Mouse (Mus musculus) MEL (cell line): Measurements from ENCODE around the gene Akr1c12. TPM values are rescaled to one million over a fixed set of nuclear protein-coding genes. Genes with fewer than 3 reads are reported as not detected.

ENCODE experiments used
- DNase-seq: peaks from one replicate; pipeline ENCODE4 v3.0.0; 2011; ENCODE audit warnings: low read depth, low spot score
- H3K27ac ChIP-seq: 2 replicates; pipeline ENCODE4 v1.5.1; 2012; ENCODE audit warnings: low read depth, mild to moderate bottlenecking, control low read depth, low read length, moderate library complexity; ENCODE audit not compliant: control insufficient read depth
- H3K27me3 ChIP-seq, 2 experiments: fragments of 150-350 bp in 1 of 2; sonication (generic) in 1 of 2; 2 replicates each; pipeline ENCODE4 v1.6.1; 2012; ENCODE audit warnings: low read length in 2 of 2, mild to moderate bottlenecking in 2 of 2, improper control_type of control experiment in 1 of 2, moderate library complexity in 1 of 2; ENCODE audit not compliant: insufficient read depth in 2 of 2, control insufficient read depth in 1 of 2
- H3K36me3 ChIP-seq, 2 experiments: 2 replicates each; pipeline ENCODE4 v1.6.1; 2012 to 2014; ENCODE audit warnings: low read length in 2 of 2, improper control_type of control experiment in 1 of 2, inconsistent platforms in 1 of 2, mild to moderate bottlenecking in 1 of 2; ENCODE audit not compliant: insufficient read depth in 2 of 2, control insufficient read depth in 1 of 2
- H3K4me1 ChIP-seq, 2 experiments: fragments of 150-350 bp in 1 of 2; sonication (generic) in 1 of 2; 2 replicates each; pipeline ENCODE4 v1.6.1; 2012; ENCODE audit warnings: low read length in 2 of 2, improper control_type of control experiment in 1 of 2, mild to moderate bottlenecking in 1 of 2; ENCODE audit not compliant: insufficient read depth in 2 of 2, control insufficient read depth in 1 of 2
- H3K4me3 ChIP-seq, 2 experiments: fragments of 150-350 bp in 1 of 2; sonication (generic) in 1 of 2; 2 replicates each; pipeline ENCODE4 v1.5.1; 2012; ENCODE audit warnings: low read depth in 2 of 2, low read length in 2 of 2, mild to moderate bottlenecking in 2 of 2, moderate library complexity in 2 of 2, control low read depth in 1 of 2, improper control_type of control experiment in 1 of 2; ENCODE audit not compliant: control insufficient read depth in 1 of 2, insufficient read depth in 1 of 2
- H3K79me2 ChIP-seq: 2 replicates; pipeline ENCODE4 v1.6.1; 2012; ENCODE audit warnings: mild to moderate bottlenecking, low read length, moderate library complexity; ENCODE audit not compliant: control insufficient read depth, poor library complexity, insufficient read depth
- H3K9ac ChIP-seq: 2 replicates; pipeline ENCODE4 v1.6.1; 2012; ENCODE audit warnings: low read depth, mild to moderate bottlenecking, control low read depth, low read length, moderate library complexity; ENCODE audit not compliant: control insufficient read depth, poor library complexity, severe bottlenecking
- H3K9me3 ChIP-seq: fragments of 150-350 bp; sonication (generic); replicated peaks from 2 replicates; pipeline ENCODE4 v1.6.1; 2012; ENCODE audit warnings: mild to moderate bottlenecking, low read length, improper control_type of control experiment, moderate library complexity; ENCODE audit not compliant: insufficient read depth
- BHLHE40 ChIP-seq: IDR thresholded peaks from 2 replicates; pipeline ENCODE4 v1.6.1; 2012; ENCODE audit warnings: low read depth, mild to moderate bottlenecking, inconsistent platforms, low read length, improper control_type of control experiment, borderline replicate concordance
- CHD2 ChIP-seq: IDR thresholded peaks from 2 replicates; pipeline ENCODE4 v1.6.1; 2011; ENCODE audit warnings: low read length, improper control_type of control experiment
- CTCF ChIP-seq, 3 experiments: IDR thresholded peaks in 2 of 3; conservative IDR thresholded peaks in 1 of 3; 2 replicates each; pipeline ENCODE4 v1.5.1; 2011 to 2012; ENCODE audit warnings: low read length in 3 of 3, low read depth in 2 of 3, mild to moderate bottlenecking in 2 of 3, improper control_type of control experiment in 1 of 3, inconsistent platforms in 1 of 3, mixed read lengths in 1 of 3, moderate library complexity in 1 of 3; ENCODE audit not compliant: control insufficient read depth in 1 of 3, insufficient read depth in 1 of 3, poor library complexity in 1 of 3, severe bottlenecking in 1 of 3
- E2F4 ChIP-seq: IDR thresholded peaks from 2 replicates; pipeline ENCODE4 v1.6.1; 2011; ENCODE audit warnings: low read depth, low read length, improper control_type of control experiment, borderline replicate concordance
- ETS1 ChIP-seq: IDR thresholded peaks from 2 replicates; pipeline ENCODE4 v1.6.1; 2012; ENCODE audit warnings: low read depth, mild to moderate bottlenecking, inconsistent platforms, low read length, improper control_type of control experiment, moderate library complexity
- GATA1 ChIP-seq: IDR thresholded peaks from 2 replicates; pipeline ENCODE4 v1.6.1; 2011; ENCODE audit warnings: low read depth, low read length, improper control_type of control experiment
- MAZ ChIP-seq: IDR thresholded peaks from 2 replicates; pipeline ENCODE4 v1.6.1; 2012; ENCODE audit warnings: low read depth, mild to moderate bottlenecking, inconsistent platforms, low read length, improper control_type of control experiment
- MXI1 ChIP-seq: IDR thresholded peaks from 2 replicates; pipeline ENCODE4 v1.6.1; 2011; ENCODE audit warnings: mild to moderate bottlenecking, low read depth, low read length, improper control_type of control experiment
- MYC ChIP-seq: IDR thresholded peaks from 2 replicates; pipeline ENCODE4 v1.6.1; 2011; ENCODE audit warnings: low read depth, mild to moderate bottlenecking, low read length, improper control_type of control experiment, moderate library complexity
- NELFE ChIP-seq: IDR thresholded peaks from 2 replicates; pipeline ENCODE4 v1.6.1; 2011; ENCODE audit warnings: low read depth, low read length, improper control_type of control experiment
- POLR2A ChIP-seq, 2 experiments: IDR thresholded peaks; 2 replicates each; pipeline ENCODE4 v1.6.1; 2011 to 2012; ENCODE audit warnings: low read length in 2 of 2, mild to moderate bottlenecking in 2 of 2, control low read depth in 1 of 2, improper control_type of control experiment in 1 of 2, low read depth in 1 of 2, moderate library complexity in 1 of 2; ENCODE audit not compliant: control insufficient read depth in 1 of 2, insufficient read depth in 1 of 2, poor library complexity in 1 of 2
- POLR2AphosphoS2 ChIP-seq: IDR thresholded peaks from 2 replicates; pipeline ENCODE4 v1.6.1; 2011; ENCODE audit warnings: low read length, improper control_type of control experiment
- POLR2AphosphoS5 ChIP-seq: IDR thresholded peaks from 2 replicates; pipeline ENCODE4 v1.6.1; 2012; ENCODE audit warnings: low read depth, borderline replicate concordance, mild to moderate bottlenecking, inconsistent platforms, low read length, moderate library complexity, mixed read lengths
- RAD21 ChIP-seq: IDR thresholded peaks from 2 replicates; pipeline ENCODE4 v1.6.1; 2011; ENCODE audit warnings: mild to moderate bottlenecking, low read depth, low read length, improper control_type of control experiment
- RCOR1 ChIP-seq: IDR thresholded peaks from 2 replicates; pipeline ENCODE4 v1.6.1; 2012; ENCODE audit warnings: low read depth, mild to moderate bottlenecking, inconsistent platforms, low read length, improper control_type of control experiment
- SIN3A ChIP-seq: IDR thresholded peaks from 2 replicates; pipeline ENCODE4 v1.6.1; 2012; ENCODE audit warnings: low read length, improper control_type of control experiment, inconsistent platforms
- SMC3 ChIP-seq: IDR thresholded peaks from 2 replicates; pipeline ENCODE4 v1.6.1; 2011; ENCODE audit warnings: low read depth, low read length, improper control_type of control experiment
- TAL1 ChIP-seq: IDR thresholded peaks from 2 replicates; pipeline ENCODE4 v1.6.1; 2012; ENCODE audit warnings: mild to moderate bottlenecking, inconsistent platforms, low read length, moderate library complexity, mixed read lengths
- TBP ChIP-seq: IDR thresholded peaks from 2 replicates; pipeline ENCODE4 v1.8.0; 2011; ENCODE audit warnings: low read depth, low read length, improper control_type of control experiment
- TCF12 ChIP-seq: IDR thresholded peaks from 2 replicates; pipeline ENCODE4 v1.6.1; 2014; ENCODE audit warnings: low read depth, mild to moderate bottlenecking, inconsistent platforms, low read length, improper control_type of control experiment, moderate library complexity
- UBTF ChIP-seq: IDR thresholded peaks from 2 replicates; pipeline ENCODE4 v1.6.1; 2012; ENCODE audit warnings: low read depth, mild to moderate bottlenecking, inconsistent platforms, low read length, improper control_type of control experiment, moderate library complexity, borderline replicate concordance; ENCODE audit not compliant: insufficient read depth
- USF2 ChIP-seq, 2 experiments: IDR thresholded peaks; 2 replicates each; pipeline ENCODE4 v1.6.1; 2011 to 2012; ENCODE audit warnings: improper control_type of control experiment in 2 of 2, low read length in 2 of 2, borderline replicate concordance in 1 of 2, inconsistent platforms in 1 of 2, low read depth in 1 of 2, mild to moderate bottlenecking in 1 of 2; ENCODE audit not compliant: insufficient read depth in 1 of 2
- ZKSCAN1 ChIP-seq: IDR thresholded peaks from 2 replicates; pipeline ENCODE4 v1.6.1; 2012; ENCODE audit warnings: low read depth, mild to moderate bottlenecking, inconsistent platforms, low read length, improper control_type of control experiment, moderate library complexity
- ZMIZ1 ChIP-seq: IDR thresholded peaks from 2 replicates; pipeline ENCODE4 v1.6.1; 2012; ENCODE audit warnings: low read depth, mild to moderate bottlenecking, inconsistent platforms, low read length, improper control_type of control experiment, moderate library complexity
- polyA plus RNA-seq, 2 experiments: library from polyadenylated mRNA; stranded (reverse) in 1 of 2; unstranded in 1 of 2; fragments of >175 nt in 1 of 2; fragments of >200 nt in 1 of 2; gene quantifications; 2 replicates each; pipeline versions ENCODE4 v1.2.1 to v1.2.4; 2012; ENCODE audit warnings: low replicate concordance in 2 of 2, low read depth in 1 of 2; ENCODE audit not compliant: insufficient read length in 2 of 2, insufficient read depth in 1 of 2, missing spikeins in 1 of 2
- total RNA-seq: library from RNA; depleted of rRNA; stranded (reverse); fragments of 300-350 nt; gene quantifications from 2 replicates; pipeline ENCODE4 v1.2.3, GENCODE M21; 2012

Akr1c12 gene
- total and polyA plus RNA-seq, 3 experiments, result 0.42 to 0.45 TPM; not detected in 1

DNA sequence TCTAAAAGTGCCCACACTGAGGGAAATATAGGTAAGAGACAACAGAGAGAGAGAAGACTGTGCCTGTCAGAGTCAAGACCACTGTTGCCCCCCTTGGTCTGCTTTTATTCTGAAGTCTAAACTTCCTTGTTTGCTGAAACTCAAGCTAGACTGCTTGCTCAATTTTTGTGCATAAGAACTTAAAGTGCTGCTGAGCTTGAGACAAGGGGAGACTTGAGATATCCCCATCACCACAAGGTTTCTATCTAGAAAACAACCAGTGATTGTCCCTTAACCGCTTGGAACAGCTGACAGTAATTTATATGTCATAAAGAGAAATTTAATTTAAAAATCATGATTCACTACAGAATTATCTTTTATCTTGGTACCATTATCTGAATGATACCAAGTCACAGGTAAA, 46.1 kb downstream of the Akr1c12 start:
- Histone ChIP-seq H3K9ac (no peak overlapping the region), H3K4me3 (no peak overlapping the region), H3K36me3 (no peaks in the 10 kb centered on the region), H3K79me2 (no peaks in the 10 kb centered on the region), H3K27me3 (no peaks in the 10 kb centered on the region), H3K27ac (no peak overlapping the region), H3K4me1 (no peaks in the 10 kb centered on the region), H3K9me3 (no peaks in the 10 kb centered on the region)
- no peak for DNase-seq
- no peak for TF ChIP-seq ZKSCAN1
- TF ChIP-seq POLR2AphosphoS2, result no peak
- no peak for TF ChIP-seq MAZ
- TF ChIP-seq UBTF, result no peak
- TF ChIP-seq RCOR1, result no peak
- no peak for TF ChIP-seq TAL1
- TF ChIP-seq TCF12, result no peak
- no peak for TF ChIP-seq E2F4
- TF ChIP-seq POLR2A (IDR thresholded peaks at IDR 0.05; ENCODE audit: control insufficient read depth in 1 of 2, insufficient read depth in 1 of 2, low read depth in 1 of 2, low read length in 2 of 2, poor library complexity in 1 of 2), result no peak
- TF ChIP-seq SIN3A, result no peak
- no peak for TF ChIP-seq USF2 (IDR thresholded peaks at IDR 0.05; ENCODE audit: borderline replicate concordance in 1 of 2, insufficient read depth in 1 of 2, low read depth in 1 of 2, low read length in 2 of 2)
- no peak for TF ChIP-seq SMC3
- TF ChIP-seq BHLHE40, result no peak
- TF ChIP-seq GATA1, result no peak
- TF ChIP-seq MXI1, result no peak
- no peak for TF ChIP-seq ZMIZ1
- no peak for TF ChIP-seq CHD2
- no peak for TF ChIP-seq CTCF (IDR thresholded peaks at IDR 0.05 in 2 of 3, conservative IDR thresholded peaks at IDR 0.05 in 1 of 3; ENCODE audit: control insufficient read depth in 1 of 3, insufficient read depth in 1 of 3, low read depth in 2 of 3, low read length in 3 of 3, poor library complexity in 1 of 3, severe bottlenecking in 1 of 3)
- TF ChIP-seq ETS1, result no peak
- TF ChIP-seq MYC, result no peak

DNA sequence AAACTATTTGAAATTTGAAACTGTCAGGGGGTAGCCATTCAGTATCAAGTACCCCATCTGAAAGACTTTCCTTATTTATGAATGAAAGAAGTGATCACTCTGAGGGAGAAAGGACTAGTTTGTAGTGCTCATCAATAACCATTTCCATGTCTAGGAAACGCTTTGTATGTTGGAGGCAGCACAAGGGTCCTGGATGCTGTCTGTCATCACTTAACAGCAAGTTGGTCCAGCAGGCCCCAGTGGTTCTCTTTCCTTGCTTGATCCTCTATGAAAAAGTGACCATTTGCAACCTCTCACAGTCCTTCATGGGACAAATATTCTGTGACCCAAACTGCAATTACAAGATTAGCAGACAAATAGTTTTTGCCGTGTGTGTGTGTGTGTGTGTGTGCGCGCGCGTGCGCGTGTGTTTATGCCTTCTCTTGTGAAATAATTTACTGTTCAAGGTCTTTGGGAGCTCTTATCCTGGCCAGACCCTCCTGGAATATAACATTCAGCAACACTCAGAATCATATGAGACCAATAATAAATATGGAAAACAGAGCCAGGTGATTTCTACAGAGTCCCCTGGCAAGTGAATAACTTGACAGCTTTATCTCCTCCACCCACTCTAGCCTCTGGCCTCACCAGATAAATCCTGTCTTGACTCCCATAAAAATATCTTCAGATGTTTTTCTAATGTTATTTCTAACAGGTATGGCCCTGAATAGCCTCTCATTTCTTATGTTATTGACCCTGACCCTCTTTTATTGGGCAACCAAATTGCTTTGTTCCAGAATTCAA, 48.2 kb downstream of the Akr1c12 start:
- DNase-seq, result no peak
- no peak overlapping the region for H3K4me3 ChIP-seq
- no peaks in the 10 kb centered on the region for H3K9me3 ChIP-seq
- no peak for TF ChIP-seq RAD21
- TF ChIP-seq NELFE, result no peak
- TF ChIP-seq MXI1, result no peak
- no peak for TF ChIP-seq TBP
- no peak for TF ChIP-seq POLR2A (IDR thresholded peaks at IDR 0.05; ENCODE audit: control insufficient read depth in 1 of 2, insufficient read depth in 1 of 2, low read depth in 1 of 2, low read length in 2 of 2, poor library complexity in 1 of 2)
- no peak for TF ChIP-seq POLR2AphosphoS5
- no peaks in the 10 kb centered on the region for H3K4me1 ChIP-seq
- H3K27me3 ChIP-seq, result no peaks in the 10 kb centered on the region
- H3K9ac ChIP-seq, result no peak overlapping the region
- H3K79me2 ChIP-seq, result no peaks in the 10 kb centered on the region
- no peaks in the 10 kb centered on the region for H3K36me3 ChIP-seq
- H3K27ac ChIP-seq, result no peak overlapping the region
